In the genomic region with DNA sequence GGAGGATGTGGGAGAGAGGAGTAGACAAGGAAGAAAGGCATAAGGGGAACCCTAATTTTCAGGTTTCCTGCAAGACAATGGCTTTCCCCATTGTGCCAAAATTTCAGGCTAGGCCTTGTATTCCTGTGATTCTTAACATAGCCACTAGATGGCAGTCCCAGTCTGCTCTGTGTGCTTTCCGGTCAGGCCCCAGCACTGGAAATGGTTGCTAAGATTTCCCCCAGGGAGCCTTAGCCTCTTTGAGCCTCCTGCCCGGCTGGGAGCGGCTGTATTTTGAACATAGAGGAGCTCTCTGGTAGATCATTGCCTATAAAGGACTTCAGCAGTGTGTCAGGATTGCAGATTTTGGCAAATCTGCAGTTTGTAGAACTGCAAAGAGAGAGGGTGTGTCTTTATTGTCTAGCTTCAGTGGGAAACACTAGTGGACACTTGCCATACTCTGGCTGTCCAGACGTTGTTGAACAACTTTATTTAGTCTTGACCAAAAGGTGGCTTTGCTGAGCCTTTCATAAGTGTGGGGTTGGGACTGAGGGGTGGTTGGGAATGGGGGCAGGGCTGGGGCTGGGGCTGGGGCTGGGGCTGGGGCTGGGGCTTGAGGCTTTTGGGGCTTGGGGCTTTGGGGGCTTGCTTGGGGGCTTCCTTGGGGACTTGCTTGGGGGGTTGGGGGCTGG, we compare ENCODE assay signal across 9 mouse cellular contexts. TPM values are rescaled to one million over a fixed set of nuclear protein-coding genes. Genes with fewer than 3 reads are reported as not detected.
DNase-seq lines count a peak whose midpoint lies in the region; ATAC-seq lines count a peak whose summit lies in the region.
"Had no signal": no experiment of that assay in that cellular context is flagged by ENCODE, and none has a peak within 500 bp of the region (broad histone marks: within the 10 kb centered on the region; RNA-seq: fewer than 3 reads in every experiment).

No protein-coding gene starts in this region.

- H3K4me1 ChIP-seq in forebrain, embryonic 12.5 days, result peaks cover 6% of the 10 kb centered on the region
- H3K4me1 ChIP-seq in lung, embryonic 16.5 days (replicated peaks; ENCODE audit: control insufficient read depth, insufficient read depth, low read length), result no peaks in the 10 kb centered on the region

- WGBS in forebrain, embryonic 12.5 days, result 3% methylated on average over 4 of the region's 4 CpGs
- WGBS in lung, embryonic 16.5 days, result 1% methylated on average over 4 of the region's 4 CpGs

- H3K4me2 ChIP-seq in forebrain, embryonic 12.5 days, result no peak overlapping the region
- H3K4me2 ChIP-seq in lung, embryonic 16.5 days (ENCODE audit: low read depth, low read length), result no peak overlapping the region
- H3K4me2 ChIP-seq: heart, embryonic 15.5 days had no signal

- DNase-seq in Muller cell, postnatal 12 days (ENCODE audit: inconsistent ontology term), result peak; percentile 52
- DNase-seq in c-Kit-positive CD71-positive TER-119-positive erythroid progenitor cells, embryonic 14.5 days (ENCODE audit: low spot score), result peak; percentile 22
- peak; percentile 50 to 65 for DNase-seq in heart, postnatal 36 days
- peak; percentile 63 to 75 for DNase-seq in kidney, postnatal 4 days
- peak; percentile 64 for DNase-seq in ovary, postnatal 14 days (ENCODE audit: low spot score)

- H3K9ac ChIP-seq in forebrain, embryonic 12.5 days, result no peak overlapping the region
- no peak overlapping the region for H3K9ac ChIP-seq in lung, embryonic 16.5 days (ENCODE audit: low read length)
- H3K9ac ChIP-seq: heart, embryonic 15.5 days had no signal

- peak; percentile 70 for ATAC-seq in forebrain, embryonic 12.5 days (ENCODE audit: low FRiP score)
- ATAC-seq in lung, embryonic 16.5 days (ENCODE audit: low read depth), result peak; percentile 76; the same call in 1 of the 2 replicates
- ATAC-seq in activated CD4-positive, CD25-positive, alpha-beta regulatory T cell, adult 4 months, result no peak

- H3K9me3 ChIP-seq in forebrain, embryonic 12.5 days, result no peaks in the 10 kb centered on the region
- no peaks in the 10 kb centered on the region for H3K9me3 ChIP-seq in lung, embryonic 16.5 days (ENCODE audit: control insufficient read depth, low read length)
- H3K9me3 ChIP-seq: heart, embryonic 15.5 days had no signal

- peaks cover 18% of the 10 kb centered on the region; the same call in 1 of the 2 replicates for H3K27me3 ChIP-seq in forebrain, embryonic 12.5 days
- no peaks in the 10 kb centered on the region for H3K27me3 ChIP-seq in lung, embryonic 16.5 days (ENCODE audit: control insufficient read depth, insufficient read depth, low read depth, low read length)

- no peaks in the 10 kb centered on the region for H3K36me3 ChIP-seq in forebrain, embryonic 12.5 days (replicated peaks)
- no peaks in the 10 kb centered on the region for H3K36me3 ChIP-seq in lung, embryonic 16.5 days (ENCODE audit: control insufficient read depth, insufficient read depth, low read length)
- H3K36me3 ChIP-seq: heart, embryonic 15.5 days had no signal

- no peak overlapping the region for H3K27ac ChIP-seq in forebrain, embryonic 12.5 days
- no peak overlapping the region for H3K27ac ChIP-seq in lung, embryonic 16.5 days (ENCODE audit: low read length)
- H3K27ac ChIP-seq: heart, embryonic 15.5 days had no signal

- intact Hi-C loops in heart, postnatal 36 days (cut with DNase I), result loop anchor here (1.0 to 5.0 kb wide), 3 partner anchors 678 to 1033 kb away; a partner anchor contains a TSS

- H3K4me3 ChIP-seq in forebrain, embryonic 12.5 days (replicated peaks), result no peak overlapping the region
- H3K4me3 ChIP-seq in lung, embryonic 16.5 days (ENCODE audit: low read length), result no peak overlapping the region
- H3K4me3 ChIP-seq: heart, embryonic 15.5 days had no signal

RNA-seq across cellular contexts. Expression of a gene that starts 8.1 kb away (rescaled TPM):
- 1.2 and 1.4 TPM in 2 replicates for polyA plus RNA-seq in forebrain, embryonic 12.5 days (2016; fragmentation: Nextera tagmentation; extraction: Ambion mirVana)
- 10 to 100 TPM in 1 of 2 experiments, 1 to 10 TPM in 1; 9.9 to 12.3 TPM for total RNA-seq in heart, postnatal 36 days (2021)
- polyA plus RNA-seq in lung, embryonic 16.5 days (2015; fragmentation: Nextera tagmentation; extraction: Ambion mirVana), result 4.3 and 4.7 TPM in 2 replicates
- polyA plus RNA-seq in activated CD4-positive, CD25-positive, alpha-beta regulatory T cell, adult 4 months (2017; shearing (Covaris generic)), result not detected
